Mouse (Mus musculus): ENCODE results near the gene Hmg20b.
A peak's percentile ranks its signal among the peaks of the same experiment; 100 is the strongest.

DNA sequence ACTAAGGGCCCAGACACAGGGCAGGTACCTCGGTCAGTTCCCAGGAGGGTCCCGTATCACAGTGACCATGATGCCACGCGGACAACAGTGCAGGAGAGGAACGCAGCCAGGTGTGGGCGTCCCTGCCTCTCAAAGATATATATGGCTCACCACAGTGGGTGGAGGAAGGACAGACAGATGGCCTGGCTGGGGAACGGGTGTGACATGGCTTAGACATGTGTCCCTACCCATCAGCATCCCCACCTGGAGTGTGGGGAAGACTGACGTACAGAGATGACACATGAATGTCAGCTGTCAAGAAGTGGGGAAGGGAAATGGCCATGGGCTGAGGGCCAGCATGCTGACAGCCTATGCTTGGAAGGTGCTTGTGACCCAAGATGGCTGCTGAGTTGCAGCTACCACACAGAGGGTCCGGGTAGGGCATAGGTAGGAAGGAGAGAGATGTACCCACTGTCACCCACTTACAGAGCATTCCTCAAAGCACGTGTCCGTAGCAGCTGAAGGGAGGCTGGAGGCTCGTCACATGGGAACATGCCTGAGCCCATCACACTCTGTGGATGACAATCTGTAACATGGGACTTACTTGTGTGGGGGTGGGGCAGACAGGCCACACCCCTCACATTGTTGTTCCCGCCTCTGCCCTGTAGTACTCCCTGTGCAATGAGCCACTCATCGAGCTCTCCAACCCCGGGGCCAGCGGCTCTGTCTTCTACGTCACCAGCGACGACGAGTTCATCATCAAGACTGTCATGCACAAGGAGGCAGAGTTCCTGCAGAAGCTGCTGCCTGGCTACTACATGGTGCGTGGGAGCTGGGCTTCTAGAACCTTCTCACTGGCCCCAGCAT lies 43.2 kb downstream of the Hmg20b start:
- TF ChIP-seq POLR2AphosphoS2 (IDR thresholded peaks at IDR 0.05; ENCODE audit: insufficient read length, low read depth) (no peak), POLR2A (IDR thresholded peaks at IDR 0.05; ENCODE audit: insufficient read length, low read depth) (no peak), TCF12 (IDR thresholded peaks at IDR 0.05; ENCODE audit: insufficient read depth, poor library complexity, severe bottlenecking) (no peak), MYOG (IDR thresholded peaks at IDR 0.05; ENCODE audit: control insufficient read depth in 1 of 3, insufficient read depth in 1 of 3, insufficient read length in 2 of 3, low read depth in 2 of 3) (peak in 1 of 3 experiments; percentile 17), USF1 (IDR thresholded peaks at IDR 0.05; ENCODE audit: low read depth) (no peak), TCF3 (IDR thresholded peaks at IDR 0.05; ENCODE audit: insufficient read length, low read depth) (no peak), E2F4 (IDR thresholded peaks at IDR 0.05; ENCODE audit: insufficient read depth) (no peak), MAX (IDR thresholded peaks at IDR 0.05; ENCODE audit: low read depth) (no peak)

Measured in myocyte (in vitro differentiated cells).